Mouse (Mus musculus): Measurements from ENCODE around the gene Ltbp3.

Ltbp3 gene

DNA sequence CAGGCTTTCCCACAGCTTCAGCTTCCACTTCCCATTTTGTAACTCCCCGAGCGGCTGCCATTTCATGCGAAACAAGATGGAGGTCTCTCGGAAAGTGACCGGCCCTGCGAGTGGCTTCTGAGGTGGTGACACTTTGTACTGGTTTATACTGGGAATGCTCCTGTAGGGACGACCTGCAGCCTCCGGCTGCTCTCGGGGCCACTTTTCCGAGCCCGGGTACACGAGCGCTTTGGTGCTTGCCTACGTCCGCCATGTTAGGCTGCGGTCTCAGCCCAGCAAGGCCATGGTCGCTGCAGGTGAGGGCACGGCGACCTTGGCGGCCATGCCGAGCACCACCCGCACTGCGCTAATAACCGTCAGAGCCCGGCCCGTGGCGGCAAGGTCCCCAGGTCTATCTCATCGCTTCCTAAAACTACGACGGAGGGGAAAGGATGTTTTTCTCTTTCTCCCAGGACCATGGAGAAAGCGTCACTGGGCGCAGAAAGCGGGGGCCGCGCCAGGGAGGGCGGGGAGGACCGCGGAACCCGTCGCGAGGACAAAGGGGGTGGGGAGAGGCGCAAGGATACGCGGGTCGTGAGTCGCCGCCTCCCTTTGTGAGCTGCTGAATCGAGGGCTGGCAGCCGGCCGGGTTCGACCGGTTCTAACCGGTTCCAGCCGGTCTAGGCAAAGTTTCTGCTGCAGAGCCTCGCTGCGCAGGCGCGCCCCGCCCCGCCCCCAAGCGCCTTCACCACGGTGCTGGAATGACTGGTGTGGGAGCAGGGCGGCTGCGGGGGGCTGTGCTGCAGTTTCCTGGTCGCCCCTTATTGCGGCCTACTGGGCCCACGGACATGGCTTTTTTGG is 62.6 kb downstream of the Ltbp3 start:
- CTCF ChIA-PET = interaction anchor here (0.6 to 2.2 kb wide), 3 partner anchors 10 to 42 kb away, joined by 4 to 7 read pairs (median 5); no protein-coding TSS in a partner anchor

DNA sequence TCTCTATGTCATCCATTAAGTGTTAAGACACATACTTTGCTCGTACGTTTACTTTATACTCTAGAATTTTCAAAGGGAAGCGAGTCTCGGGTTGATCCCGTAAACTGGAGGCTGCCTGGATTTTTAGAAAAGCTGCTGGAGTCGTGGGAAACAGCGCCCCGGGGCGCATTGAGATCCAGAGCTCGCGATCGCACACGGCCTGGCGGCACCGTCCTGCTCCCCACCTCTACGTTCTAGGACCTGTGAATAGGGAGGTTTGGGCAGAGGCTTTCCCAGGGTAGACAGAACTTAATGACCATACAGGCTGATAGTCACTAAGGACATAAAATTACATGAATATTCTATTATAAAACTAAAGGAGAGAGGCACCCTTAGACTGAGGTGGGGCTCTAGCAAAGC is 63.2 kb downstream of the Ltbp3 start:
- CTCF ChIA-PET = interaction anchor here (0.9 to 2.2 kb wide), 2 partner anchors 17 to 105 kb away, joined by 5 to 9 read pairs; no protein-coding TSS in a partner anchor

DNA sequence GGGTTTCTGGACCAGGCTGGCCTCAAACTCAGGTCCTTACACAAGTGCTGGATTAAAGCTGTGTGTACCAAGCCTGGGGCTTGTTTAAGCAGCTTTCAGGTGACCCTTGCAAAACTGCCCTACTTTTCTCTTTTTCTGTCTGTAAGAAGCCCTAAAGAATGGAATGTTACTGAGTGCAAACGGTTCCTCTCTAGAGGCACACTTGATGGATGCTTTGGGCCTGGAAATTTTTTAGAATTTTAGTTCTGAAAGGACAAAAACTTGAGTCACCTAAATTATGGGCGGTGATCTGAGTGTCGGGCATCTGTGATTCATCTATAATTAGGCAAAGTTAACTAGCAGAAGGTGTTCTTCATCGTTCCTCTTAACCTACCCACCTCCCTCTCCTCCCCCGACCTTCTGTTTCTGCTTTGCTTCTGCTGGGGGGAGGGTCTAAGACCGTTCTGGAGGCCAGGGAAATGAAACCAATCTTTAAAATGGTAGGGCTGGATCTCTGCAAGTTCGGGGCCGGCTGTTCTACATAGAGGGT is 63.7 kb downstream of the Ltbp3 start:
- CTCF ChIA-PET = interaction anchor here (0.9 to 2.2 kb wide), 2 partner anchors 17 to 104 kb away, joined by 5 to 9 read pairs; no protein-coding TSS in a partner anchor

DNA sequence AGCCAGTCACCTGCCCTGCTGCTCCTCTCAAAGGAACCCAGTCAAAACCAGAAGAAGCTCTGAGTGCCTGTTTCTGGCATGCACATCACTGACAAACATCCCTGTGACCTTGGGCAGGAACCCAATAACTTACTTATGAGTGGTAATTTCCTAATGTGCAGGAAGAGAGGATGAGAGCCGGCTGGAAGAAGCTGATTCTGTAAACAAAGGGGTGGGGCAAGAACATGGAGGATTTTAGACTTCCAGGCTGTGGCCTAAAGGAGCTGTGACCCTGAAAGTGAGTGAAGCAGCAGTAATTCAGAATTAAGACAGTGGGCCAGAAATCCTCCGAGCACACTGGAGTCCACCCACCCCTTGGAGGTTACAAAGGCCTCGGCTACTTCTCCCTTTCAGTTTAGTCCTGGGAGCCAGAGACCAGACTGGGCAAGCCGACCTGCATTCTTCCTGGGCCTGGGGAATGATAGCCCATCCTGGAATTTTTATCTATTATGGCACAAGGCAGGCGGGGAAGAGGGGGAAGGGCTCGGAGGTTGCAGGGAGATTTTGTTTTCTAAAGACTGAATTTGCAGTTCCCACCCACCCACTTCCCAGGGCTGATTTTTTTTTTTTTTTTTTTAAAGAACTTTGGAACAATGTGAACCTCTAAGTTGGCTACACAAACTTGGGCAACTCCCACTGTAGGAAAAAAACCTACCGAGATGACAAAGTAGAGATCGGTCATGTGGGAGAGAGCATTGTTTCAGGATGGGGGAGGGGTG is 65.5 kb downstream of the Ltbp3 start:
- CTCF ChIA-PET = no interaction called here

DNA sequence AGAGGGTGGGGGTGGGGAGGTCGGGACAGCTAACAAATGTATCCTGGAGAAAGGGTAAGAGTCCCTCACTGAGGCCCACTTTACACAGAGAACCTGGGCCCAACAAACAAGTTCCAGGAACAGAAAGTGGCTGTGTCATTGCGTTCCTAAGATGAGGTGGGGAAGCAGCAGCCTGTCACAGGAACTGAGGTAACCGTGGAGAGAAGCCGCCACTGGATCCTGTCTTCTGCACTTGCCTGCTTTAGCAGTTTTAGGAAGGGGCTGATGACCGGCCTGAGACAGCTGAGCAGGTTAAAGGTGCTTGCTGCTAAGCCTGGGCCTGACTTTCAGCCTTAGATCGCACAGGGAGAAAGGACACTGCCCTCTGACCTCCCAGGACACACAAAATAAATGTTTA is 66.1 kb downstream of the Ltbp3 start:
- CTCF ChIA-PET = interaction anchor here (0.8 kb wide), 1 partner anchor 17 kb away, joined by 3 read pairs; no protein-coding TSS in a partner anchor

DNA sequence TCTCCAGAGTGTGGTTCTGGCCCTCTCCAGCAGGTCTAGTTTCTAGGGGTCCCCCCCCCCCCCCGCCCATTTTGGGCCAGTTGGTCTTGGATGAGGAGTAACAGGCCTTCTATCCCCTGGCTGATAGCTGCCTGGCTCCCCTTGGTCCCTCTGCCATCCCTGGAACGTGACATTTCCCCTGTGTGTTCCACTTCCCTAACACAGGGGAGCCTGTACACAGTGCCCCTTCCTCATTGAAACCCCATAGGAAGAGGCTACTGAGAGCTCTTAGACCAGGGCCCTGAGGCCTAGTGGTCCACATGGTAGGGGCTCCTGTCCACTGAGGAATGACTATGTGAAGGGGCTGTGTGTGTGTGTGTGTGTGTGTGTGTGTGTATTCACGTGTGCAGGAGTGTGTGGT is 67.0 kb downstream of the Ltbp3 start:
- CTCF ChIA-PET = interaction anchor here (0.8 kb wide), 1 partner anchor 16 kb away, joined by 3 read pairs; no protein-coding TSS in a partner anchor
